Mouse (Mus musculus) kidney, adult 2 months (tissue): ENCODE measurements around the gene Rap1a.

ENCODE experiments used
- CTCF ChIP-seq: fragments of 200-500 bp; conservative IDR thresholded peaks from 2 replicates; pipeline ENCODE4 v1.5.1; 2011; ENCODE audit warnings: low read depth, mild to moderate bottlenecking, control low read depth, low read length, moderate library complexity, mixed read lengths; ENCODE audit not compliant: insufficient read depth, insufficient read length
- POLR2A ChIP-seq: fragments of 200-500 bp; IDR thresholded peaks from one replicate; pipeline ENCODE4 v1.6.1; 2011; ENCODE audit warnings: low read depth, low read length, control low read depth

DNA sequence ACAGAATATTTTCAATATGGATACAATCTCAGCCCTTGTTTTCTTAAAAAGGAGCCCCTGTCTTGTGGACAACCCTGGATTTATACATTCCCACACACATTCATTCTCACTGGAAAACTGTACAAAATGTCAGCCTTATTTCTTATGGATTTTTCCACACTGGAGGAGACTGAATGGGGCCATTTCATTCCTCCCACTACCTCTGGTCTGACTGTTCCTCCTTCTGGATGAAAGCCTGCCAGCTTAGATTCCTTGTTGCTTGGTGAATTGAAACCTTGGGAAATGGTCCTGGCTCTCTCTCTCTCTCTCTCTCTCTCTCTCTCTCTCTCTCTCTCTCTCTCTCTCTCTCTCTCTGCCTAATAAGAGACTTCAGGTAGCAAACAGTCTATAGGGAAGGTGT lies 88.3 kb downstream of the Rap1a start:
- TF ChIP-seq POLR2A (no peak), CTCF (no peak)
